Mouse (Mus musculus): ENCODE measurements around the gene Usp46. TPM values are rescaled to one million over a fixed set of nuclear protein-coding genes. Genes with fewer than 3 reads are reported as not detected.

The Usp46 gene
- total RNA-seq, 2 experiments from 2014 or later = 37.3 to 41.4 TPM

DNA sequence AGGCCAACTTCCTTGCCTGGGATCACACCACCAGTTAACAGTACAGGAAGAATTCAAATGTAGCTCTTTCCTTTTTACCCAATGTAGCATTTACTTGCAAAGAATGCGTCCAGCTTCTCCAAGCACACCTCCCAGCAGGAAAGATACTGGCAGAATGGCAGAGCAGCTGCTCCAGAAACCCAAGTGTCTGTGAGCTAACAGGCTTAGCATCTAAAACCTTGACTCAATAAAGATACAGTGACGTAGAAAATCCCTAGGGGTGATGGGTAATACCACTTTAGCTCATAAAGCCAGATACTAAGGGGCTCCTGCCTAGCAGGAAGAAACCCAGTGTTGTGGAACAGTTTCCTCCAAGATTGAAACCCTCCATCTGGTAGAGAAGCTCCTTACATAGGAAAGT, 32.8 kb downstream of the Usp46 start:
- no peak for ATAC-seq (replicated peaks; ENCODE audit: low FRiP score, low TSS enrichment, poor library complexity, severe bottlenecking)

GRCm38 (mm10) chr5:74034177-74034576, 34.1 kb downstream of the Usp46 start:
- no peak for ATAC-seq (replicated peaks; ENCODE audit: low FRiP score, low TSS enrichment, poor library complexity, severe bottlenecking)

GRCm38 (mm10) chr5:74029787-74030186, 38.4 kb downstream of the Usp46 start:
- ATAC-seq (replicated peaks; ENCODE audit: low FRiP score, low TSS enrichment, poor library complexity, severe bottlenecking) = no peak

DNA sequence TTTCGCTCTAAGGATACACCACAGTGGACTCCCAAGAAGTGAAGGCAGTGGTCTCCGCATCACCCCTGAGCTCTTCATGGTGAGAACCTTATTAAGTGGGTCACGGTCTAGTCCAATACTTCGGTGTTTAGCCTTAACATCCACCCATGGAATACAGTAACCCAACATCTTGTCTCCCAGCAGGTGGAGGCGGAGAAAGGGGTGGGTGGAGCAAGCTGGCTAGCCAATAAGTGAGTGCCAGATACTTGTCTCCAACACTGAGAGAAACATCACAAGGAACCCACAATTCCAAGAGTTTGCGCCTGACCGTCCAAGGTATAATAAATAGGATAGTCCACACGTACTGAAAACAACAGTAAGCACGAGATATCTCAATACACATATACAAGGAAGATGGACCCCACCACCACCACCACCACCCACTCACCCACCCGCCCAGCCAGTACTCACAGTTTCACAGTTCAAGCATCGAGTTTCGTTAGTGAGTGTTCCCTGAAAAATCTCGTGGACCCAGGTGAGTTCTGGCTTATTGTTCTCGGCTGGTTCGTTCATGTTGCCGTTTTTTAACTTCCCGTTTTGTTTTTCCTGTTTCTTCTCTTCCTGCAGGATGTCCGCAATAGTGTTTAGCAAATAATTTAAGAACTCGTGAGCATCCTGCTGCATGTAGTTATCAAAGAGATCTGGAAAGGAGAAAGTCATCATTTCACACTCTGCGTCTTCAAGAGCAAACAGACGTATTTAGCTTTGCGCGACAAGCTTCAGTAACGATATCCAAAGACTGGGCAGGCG, 39.3 kb downstream of the Usp46 start:
- no peak for ATAC-seq (replicated peaks; ENCODE audit: low FRiP score, low TSS enrichment, poor library complexity, severe bottlenecking)

- no peak for ATAC-seq (replicated peaks; ENCODE audit: low FRiP score, low TSS enrichment, poor library complexity, severe bottlenecking)
Observed at GRCm38 (mm10) chr5:74028221-74028620, 40.0 kb downstream of the Usp46 start.

DNA sequence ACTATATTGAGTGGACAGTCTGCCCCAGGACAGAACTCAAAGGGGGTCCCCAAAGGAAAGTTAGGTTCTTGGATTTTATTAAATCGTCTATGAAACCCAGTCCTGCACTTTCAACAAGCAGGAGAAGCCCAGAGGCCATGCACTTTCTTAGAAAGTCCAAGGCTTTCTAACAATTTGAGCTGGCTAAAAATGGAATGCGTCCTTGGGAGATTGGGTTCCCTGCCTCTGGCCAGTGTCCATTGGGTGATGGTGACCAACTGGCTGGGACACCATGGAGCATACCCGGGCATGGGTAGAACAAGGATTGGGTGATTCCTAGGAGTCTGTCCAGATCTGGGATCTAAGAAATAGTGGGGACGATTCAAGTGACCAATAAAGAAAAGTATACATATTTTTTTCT, 47.7 kb downstream of the Usp46 start:
- no peak for ATAC-seq (replicated peaks; ENCODE audit: low FRiP score, low TSS enrichment, poor library complexity, severe bottlenecking)

GRCm38 (mm10) chr5:74018870-74019565, 49.2 kb downstream of the Usp46 start:
- no peak for ATAC-seq (replicated peaks; ENCODE audit: low FRiP score, low TSS enrichment, poor library complexity, severe bottlenecking)

DNA sequence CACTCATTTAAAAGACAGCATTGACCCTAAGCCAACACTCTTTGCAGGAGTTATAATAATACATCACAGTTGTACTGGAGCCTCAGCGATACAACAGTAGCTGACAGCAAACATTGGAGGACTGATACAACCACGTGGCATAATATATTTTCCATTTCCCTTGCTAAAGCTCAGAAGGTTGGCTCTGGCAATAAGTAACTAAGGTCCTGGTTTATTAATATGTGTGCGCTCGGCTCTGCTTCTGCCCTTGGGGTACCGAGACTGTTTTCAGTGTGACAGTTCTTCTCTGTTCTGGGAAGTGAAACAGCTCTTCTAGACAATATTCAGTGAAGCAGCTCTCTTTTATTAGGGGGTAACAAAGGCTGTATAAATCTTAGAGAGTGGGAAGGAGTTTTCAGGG, 50.7 kb downstream of the Usp46 start:
- ATAC-seq (replicated peaks; ENCODE audit: low FRiP score, low TSS enrichment, poor library complexity, severe bottlenecking) = no peak

DNA sequence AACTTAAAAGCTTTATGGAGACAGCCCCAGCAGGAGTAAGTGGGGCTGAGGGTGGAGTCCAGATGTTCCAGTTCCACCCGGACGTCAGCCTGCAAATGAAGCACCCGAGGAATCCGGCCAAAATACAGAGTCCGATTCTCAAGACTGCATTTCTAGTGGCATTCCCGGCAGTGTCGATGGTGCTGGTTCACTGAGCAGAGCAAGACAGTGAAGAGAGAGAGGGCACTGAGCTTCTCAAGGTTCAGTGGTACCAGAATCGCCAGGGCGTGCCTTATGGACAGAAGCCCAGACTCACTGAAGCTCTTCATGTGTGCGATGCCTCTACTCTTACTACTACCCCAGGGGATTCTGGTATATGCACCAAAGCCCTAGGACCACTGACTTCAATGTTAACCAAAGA, 56.6 kb downstream of the Usp46 start:
- no peak for ATAC-seq (replicated peaks; ENCODE audit: low FRiP score, low TSS enrichment, poor library complexity, severe bottlenecking)

DNA sequence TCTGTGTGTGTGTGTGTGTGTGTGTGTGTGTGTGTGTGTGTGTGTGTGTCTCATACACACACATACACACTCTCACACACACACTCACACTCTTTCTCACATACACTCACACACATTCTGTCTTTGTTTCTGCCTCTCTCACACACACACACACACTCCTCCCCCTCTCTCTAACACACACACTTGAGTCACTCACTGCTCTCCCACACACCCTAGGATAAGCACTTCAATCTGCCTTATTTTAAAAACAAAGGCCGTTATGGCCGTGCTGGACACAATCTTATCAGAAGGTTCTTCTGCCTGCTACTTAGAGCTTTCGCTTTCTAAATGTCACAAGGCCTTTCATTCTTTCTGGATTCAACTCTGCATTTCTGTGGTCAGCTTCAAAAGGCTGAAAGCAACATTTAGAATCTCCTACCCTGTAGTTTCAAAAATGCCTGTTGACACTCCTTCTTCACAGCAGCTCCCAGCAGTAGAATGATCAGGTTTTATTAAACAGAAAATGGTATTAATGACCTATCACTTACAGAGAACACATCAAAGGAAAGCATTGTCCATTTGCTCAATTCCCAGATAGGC, 60.6 kb downstream of the Usp46 start:
- ATAC-seq (replicated peaks; ENCODE audit: low FRiP score, low TSS enrichment, poor library complexity, severe bottlenecking) = no peak

DNA sequence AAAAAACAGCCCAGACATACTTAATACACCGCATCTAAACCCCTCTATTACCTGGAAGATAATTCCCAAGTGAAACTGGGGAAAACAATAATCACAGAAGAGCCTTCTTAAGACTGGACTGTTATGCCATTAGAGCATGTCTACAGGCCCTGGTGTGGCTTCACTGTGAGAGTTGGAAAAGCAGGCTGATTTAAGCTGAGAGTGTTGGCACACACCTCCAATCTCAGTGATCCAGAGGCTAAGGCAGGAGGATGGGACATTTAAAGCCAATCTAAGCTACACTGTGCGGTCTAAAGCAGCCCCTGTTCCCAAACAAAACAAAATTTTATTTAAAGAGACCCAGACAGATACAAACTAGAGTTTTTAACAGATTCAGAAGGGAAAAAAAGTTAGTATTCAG, 62.3 kb downstream of the Usp46 start:
- ATAC-seq (replicated peaks; ENCODE audit: low FRiP score, low TSS enrichment, poor library complexity, severe bottlenecking) = no peak

DNA sequence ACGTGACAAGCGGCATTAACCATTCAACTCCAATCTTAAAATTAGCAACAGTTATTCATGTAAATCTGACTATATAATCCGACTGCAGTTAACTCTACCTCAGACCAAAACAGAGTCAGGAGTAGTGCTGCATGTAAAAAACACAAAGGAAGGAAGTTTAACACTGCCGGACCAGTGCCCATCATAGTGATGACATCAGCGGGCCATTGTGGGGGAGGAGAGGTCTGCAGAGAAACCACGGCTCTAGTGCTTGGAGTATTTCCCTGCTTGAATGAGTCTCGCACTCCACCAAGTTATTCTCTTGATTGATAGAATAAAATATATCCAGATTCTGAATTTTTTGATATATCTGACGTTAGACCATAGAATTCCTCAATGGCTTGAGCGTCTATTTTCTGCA, 66.5 kb downstream of the Usp46 start:
- no peak for ATAC-seq (replicated peaks; ENCODE audit: low FRiP score, low TSS enrichment, poor library complexity, severe bottlenecking)

GRCm38 (mm10) chr5:73998966-73999365, 69.3 kb downstream of the Usp46 start:
- ATAC-seq (replicated peaks; ENCODE audit: low FRiP score, low TSS enrichment, poor library complexity, severe bottlenecking) = no peak

- no peak for ATAC-seq (replicated peaks; ENCODE audit: low FRiP score, low TSS enrichment, poor library complexity, severe bottlenecking)
Observed at GRCm38 (mm10) chr5:73994850-73995249, 73.4 kb downstream of the Usp46 start.

DNA sequence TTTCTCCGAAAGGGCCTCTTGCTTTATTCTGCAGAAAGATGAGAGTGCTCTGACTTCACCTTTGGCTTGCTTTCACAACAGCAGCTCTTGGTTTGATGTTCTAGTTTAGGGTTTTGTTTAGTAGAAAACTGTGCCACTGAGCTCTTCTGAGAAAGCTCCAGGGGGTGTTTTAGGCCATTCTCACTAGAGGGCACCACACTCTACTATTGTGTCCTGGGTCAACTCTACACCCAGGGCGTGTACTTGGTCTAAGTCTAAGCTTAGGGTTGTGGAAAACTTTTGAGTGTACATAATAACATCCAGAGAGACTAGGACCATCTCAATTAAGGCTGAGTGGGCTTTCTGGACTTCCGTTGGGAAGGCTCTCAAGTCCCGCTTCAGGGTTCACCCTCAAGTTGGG, 74.7 kb downstream of the Usp46 start:
- ATAC-seq (replicated peaks; ENCODE audit: low FRiP score, low TSS enrichment, poor library complexity, severe bottlenecking) = peak; percentile 63

GRCm38 (mm10) chr5:73992321-73992720, 75.9 kb downstream of the Usp46 start:
- ATAC-seq (replicated peaks; ENCODE audit: low FRiP score, low TSS enrichment, poor library complexity, severe bottlenecking) = no peak

- ATAC-seq (replicated peaks; ENCODE audit: low FRiP score, low TSS enrichment, poor library complexity, severe bottlenecking) = no peak
Observed at GRCm38 (mm10) chr5:73989532-73989931, 78.7 kb downstream of the Usp46 start.

GRCm38 (mm10) chr5:73987777-73988560, 80.3 kb downstream of the Usp46 start:
- ATAC-seq (replicated peaks; ENCODE audit: low FRiP score, low TSS enrichment, poor library complexity, severe bottlenecking) = no peak

DNA sequence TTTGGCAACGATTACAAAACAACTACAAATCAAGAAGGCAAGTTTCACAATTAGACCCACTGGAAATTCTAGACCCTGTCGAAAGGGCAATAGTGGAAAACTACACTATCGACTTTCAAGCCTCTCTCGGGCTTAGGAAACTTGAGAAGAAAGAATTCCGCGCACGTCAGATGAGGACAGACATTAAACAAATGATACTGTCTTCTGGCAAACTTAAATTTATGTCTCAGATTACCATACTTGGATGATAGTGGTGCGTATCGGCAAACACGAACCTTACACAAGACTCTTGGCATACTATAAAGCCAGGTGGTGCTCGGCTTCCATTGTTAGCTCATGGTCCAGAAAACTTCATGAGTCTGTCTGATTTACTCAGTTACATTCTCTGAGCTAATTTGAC, 90.8 kb downstream of the Usp46 start:
- no peak for ATAC-seq (replicated peaks; ENCODE audit: low FRiP score, low TSS enrichment, poor library complexity, severe bottlenecking)

DNA sequence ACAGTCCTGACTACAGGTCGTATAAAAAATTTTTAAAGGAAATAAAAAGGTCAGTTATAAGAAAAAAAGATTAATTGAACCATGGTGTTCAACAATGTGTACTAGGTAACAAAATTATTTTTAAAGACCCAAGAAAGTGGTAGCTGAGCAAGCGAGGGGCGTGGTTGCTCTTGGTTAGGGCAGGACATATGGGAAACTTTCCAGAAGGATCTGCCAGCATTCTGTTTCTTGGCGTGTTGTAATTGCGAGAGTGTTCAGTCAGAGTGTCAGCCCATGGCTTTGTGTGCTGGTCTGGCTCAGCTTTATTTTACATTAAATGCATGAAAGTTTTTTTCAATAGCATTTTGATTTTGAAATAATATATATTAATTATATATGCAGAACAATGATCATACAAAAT, 96.5 kb downstream of the Usp46 start:
- no peak for ATAC-seq (replicated peaks; ENCODE audit: low FRiP score, low TSS enrichment, poor library complexity, severe bottlenecking)
